Mouse (Mus musculus) E14TG2a.4 (cell line): Measurements from ENCODE around the gene Gm10283.

Experiments used
- CTCF ChIP-seq: conservative IDR thresholded peaks from 2 replicates; pipeline ENCODE4 v1.5.1; 2014; ENCODE audit warnings: low read length
- NANOG ChIP-seq: IDR thresholded peaks from 2 replicates; pipeline ENCODE4 v1.6.1; 2014; ENCODE audit warnings: borderline replicate concordance, low read length, mixed read lengths
- POU5F1 ChIP-seq: IDR thresholded peaks from 2 replicates; pipeline ENCODE4 v1.6.1; 2014; ENCODE audit warnings: low read length, borderline replicate concordance

DNA sequence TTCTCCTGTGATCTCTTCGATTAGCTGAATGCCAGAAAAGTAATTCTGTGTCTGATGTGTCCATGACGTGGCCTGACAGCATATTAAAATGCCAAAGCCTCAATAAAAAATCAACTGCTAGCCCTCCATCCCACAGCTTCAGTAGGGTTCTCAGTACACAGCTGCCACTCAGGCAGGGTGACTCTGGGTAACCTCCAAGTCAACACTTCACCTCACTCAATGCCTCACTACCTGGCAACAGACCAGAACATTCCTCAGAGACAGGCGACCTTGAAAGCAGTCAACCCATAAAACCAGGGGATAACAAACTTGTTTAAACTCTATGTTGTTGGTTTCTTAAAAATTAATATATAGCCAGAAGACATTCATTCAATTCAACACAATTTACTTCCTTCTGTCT is 10.5 kb downstream of the Gm10283 start:
- TF ChIP-seq CTCF: no peak
- TF ChIP-seq NANOG: no peak
- no peak for TF ChIP-seq POU5F1
